Mouse (Mus musculus) G1E (cell line): ENCODE measurements around the gene Uck2. TPM values are rescaled to one million over a fixed set of nuclear protein-coding genes. Genes with fewer than 3 reads are reported as not detected.
A peak's percentile ranks its signal among the peaks of the same experiment; 100 is the strongest.

ENCODE experiments used
- ATAC-seq: 2 replicates; pipeline ENCODE4 v1.8.0; 2016; ENCODE audit warnings: mild to moderate bottlenecking; ENCODE audit not compliant: insufficient number of reproducible peaks, poor library complexity, low FRiP score, severe bottlenecking; ENCODE audit errors: extremely low read depth
- DNase-seq: peaks from one replicate; pipeline ENCODE4 v3.0.0; 2012; ENCODE audit warnings: low spot score
- H3K27me3 ChIP-seq: 2 replicates; pipeline ENCODE4 v1.6.1; 2012; ENCODE audit warnings: mild to moderate bottlenecking, low read length, inconsistent platforms; ENCODE audit not compliant: insufficient read depth
- H3K36me3 ChIP-seq: replicated peaks from 2 replicates; pipeline ENCODE3; 2012; ENCODE audit warnings: mild to moderate bottlenecking, inconsistent platforms
- H3K4me1 ChIP-seq: 2 replicates; pipeline ENCODE4 v1.6.1; 2012; ENCODE audit warnings: low read depth, low read length, inconsistent platforms, mixed read lengths; ENCODE audit not compliant: insufficient read depth
- H3K4me3 ChIP-seq: 2 replicates; pipeline ENCODE4 v1.5.1; 2012; ENCODE audit warnings: low read depth, mild to moderate bottlenecking, inconsistent platforms, low read length, moderate library complexity, mixed read lengths
- H3K9me3 ChIP-seq: replicated peaks from 2 replicates; pipeline ENCODE4 v1.6.1; 2012; ENCODE audit warnings: inconsistent platforms
- CTCF ChIP-seq: IDR thresholded peaks from 2 replicates; pipeline ENCODE4 v1.5.1; 2012; ENCODE audit warnings: low read depth, low read length, inconsistent platforms, mixed read lengths
- GATA1 ChIP-seq: IDR thresholded peaks from 2 replicates; pipeline ENCODE4 v1.6.1; 2012; ENCODE audit warnings: borderline replicate concordance, low read length, inconsistent platforms, mixed read lengths
- GATA2 ChIP-seq: IDR thresholded peaks from 2 replicates; pipeline ENCODE4 v1.6.1; 2012; ENCODE audit warnings: low read depth, low read length, inconsistent platforms, borderline replicate concordance
- POLR2AphosphoS5 ChIP-seq: IDR thresholded peaks from 2 replicates; pipeline ENCODE4 v1.6.1; 2012; ENCODE audit warnings: low read depth, low read length, inconsistent platforms; ENCODE audit not compliant: insufficient replicate concordance
- TAL1 ChIP-seq: conservative IDR thresholded peaks from 2 replicates; pipeline ENCODE4 v1.6.1; 2012; ENCODE audit warnings: low read depth, low read length, inconsistent platforms, mixed read lengths
- polyA plus RNA-seq: library from polyadenylated mRNA; stranded (reverse); fragments of >175 nt; gene quantifications from 2 replicates; pipeline ENCODE4 v1.2.3, GENCODE M21; 2012
- total RNA-seq, 2 experiments: library from RNA; stranded (forward) in 1 of 2; stranded (reverse) in 1 of 2; fragments of 200-1000 nt in 1 of 2; fragments of >200 nt in 1 of 2; fragmentation: Nextera tagmentation in 1 of 2; gene quantifications; 2 replicates each; pipeline ENCODE4 v1.2.3; 2014 to 2017

The Uck2 gene
- total and polyA plus RNA-seq, 3 experiments, result 249 to 555 (median 465) TPM

GRCm38 (mm10) chr1:167279160-167279715 is 5.9 kb downstream of the Uck2 start:
- H3K4me3 ChIP-seq, result peak overlapping the region; percentile 58; the same call in 1 of the 2 replicates
- DNase-seq (no peak), ATAC-seq (no peak)
- peaks cover 78% of the 10 kb centered on the region for H3K4me1 ChIP-seq
- no peaks in the 10 kb centered on the region for H3K27me3 ChIP-seq
- peaks cover 62% of the 10 kb centered on the region for H3K36me3 ChIP-seq
- no peak for TF ChIP-seq TAL1
- TF ChIP-seq CTCF, result no peak
- no peak for TF ChIP-seq POLR2AphosphoS5
- TF ChIP-seq GATA1, result no peak
- TF ChIP-seq GATA2, result no peak
- no peaks in the 10 kb centered on the region for H3K9me3 ChIP-seq

GRCm38 (mm10) chr1:167278395-167278794 is 6.7 kb downstream of the Uck2 start:
- no peaks in the 10 kb centered on the region for H3K9me3 ChIP-seq
- peaks cover 86% of the 10 kb centered on the region for H3K4me1 ChIP-seq
- ATAC-seq, result no peak
- H3K36me3 ChIP-seq, result peaks cover 65% of the 10 kb centered on the region
- H3K27me3 ChIP-seq, result no peaks in the 10 kb centered on the region
- TF ChIP-seq GATA2 (no peak), GATA1 (no peak), CTCF (no peak), POLR2AphosphoS5 (no peak), TAL1 (no peak)
- no peak overlapping the region for H3K4me3 ChIP-seq
- DNase-seq, result no peak

GRCm38 (mm10) chr1:167274646-167275390 is 10.3 kb downstream of the Uck2 start:
- H3K4me3 ChIP-seq, result peak overlapping the region; percentile 25; the same call in 1 of the 2 replicates
- ATAC-seq, result no peak
- no peak for DNase-seq
- no peaks in the 10 kb centered on the region for H3K9me3 ChIP-seq
- H3K27me3 ChIP-seq, result no peaks in the 10 kb centered on the region
- TF ChIP-seq GATA2 (no peak), POLR2AphosphoS5 (no peak)
- H3K4me1 ChIP-seq, result peaks cover 93% of the 10 kb centered on the region
- H3K36me3 ChIP-seq, result peaks cover 70% of the 10 kb centered on the region

- H3K4me3 ChIP-seq, result peak overlapping the region; percentile 60; the same call in 1 of the 2 replicates
These were observed 11.5 kb downstream of the Uck2 start for GRCm38 (mm10) chr1:167273380-167274163.

GRCm38 (mm10) chr1:167271841-167272240 is 13.3 kb downstream of the Uck2 start:
- H3K9me3 ChIP-seq, result no peaks in the 10 kb centered on the region
- no peaks in the 10 kb centered on the region for H3K27me3 ChIP-seq
- no peak for ATAC-seq
- TF ChIP-seq POLR2AphosphoS5, result no peak
- no peak for TF ChIP-seq TAL1
- no peak for TF ChIP-seq CTCF
- no peak for TF ChIP-seq GATA2
- no peak for TF ChIP-seq GATA1
- H3K36me3 ChIP-seq, result peaks cover 71% of the 10 kb centered on the region
- DNase-seq, result no peak
- peak overlapping the region; percentile 57; the same call in 1 of the 2 replicates for H3K4me3 ChIP-seq
- peaks cover 97% of the 10 kb centered on the region for H3K4me1 ChIP-seq

More at GRCm38 (mm10) chr1:167273380-167274163, 11.5 kb downstream of the Uck2 start:
- Histone ChIP-seq H3K36me3 (peaks cover 63% of the 10 kb centered on the region), H3K27me3 (no peaks in the 10 kb centered on the region), H3K9me3 (no peaks in the 10 kb centered on the region), H3K4me1 (peaks cover 93% of the 10 kb centered on the region)
- DNase-seq, result peak; percentile 38
- TF ChIP-seq GATA2 (no peak), CTCF (no peak), POLR2AphosphoS5 (no peak), TAL1 (no peak), GATA1 (no peak)
- ATAC-seq, result peak; percentile 17

GRCm38 (mm10) chr1:167271304-167271703 is 13.8 kb downstream of the Uck2 start:
- Histone ChIP-seq H3K4me3 (peak overlapping the region; percentile 57; the same call in 1 of the 2 replicates), H3K36me3 (peaks cover 70% of the 10 kb centered on the region), H3K4me1 (peaks cover 97% of the 10 kb centered on the region), H3K9me3 (no peaks in the 10 kb centered on the region), H3K27me3 (no peaks in the 10 kb centered on the region)
- ATAC-seq (peak; percentile 48), DNase-seq (peak; percentile 43)
- no peak for TF ChIP-seq CTCF
- peak; percentile 86 for TF ChIP-seq TAL1
